ENCODE assay signal across 29 mouse cellular contexts in the genomic region with DNA sequence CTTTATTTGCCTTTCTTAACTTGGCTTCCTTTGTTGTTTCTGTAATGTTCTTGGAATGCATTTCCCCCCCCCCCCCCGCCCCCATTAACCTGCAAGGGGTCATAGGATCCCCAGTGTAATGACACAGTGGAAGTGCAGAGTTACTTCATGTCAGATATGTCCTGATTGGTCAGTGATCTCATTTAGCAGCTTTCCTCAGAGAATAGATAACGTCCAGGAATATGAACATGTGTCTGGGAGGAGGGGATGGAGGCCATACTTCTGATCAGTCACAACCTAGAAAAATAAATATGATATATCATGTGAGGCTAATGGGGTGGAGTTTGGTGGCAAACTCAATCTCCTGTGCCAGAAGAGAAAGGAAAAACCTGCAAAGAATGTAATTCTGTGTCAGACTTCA. TPM values are rescaled to one million over a fixed set of nuclear protein-coding genes. Genes with fewer than 3 reads are reported as not detected.
A peak's percentile ranks its signal among the peaks of the same experiment; 100 is the strongest.
DNase-seq lines count a peak whose midpoint lies in the region; ATAC-seq and TF ChIP-seq lines count a peak whose summit lies in the region.
"Had no signal": no experiment of that assay in that cellular context is flagged by ENCODE, and none has a peak within 500 bp of the region (broad histone marks: within the 10 kb centered on the region; RNA-seq: fewer than 3 reads in every experiment).

No protein-coding gene starts in this region.

- no peaks in the 10 kb centered on the region for H3K27me3 ChIP-seq in limb, embryonic 14.5 days (ENCODE audit: control insufficient read depth, insufficient read depth, low read length)
- no peaks in the 10 kb centered on the region for H3K27me3 ChIP-seq in limb, embryonic 10.5 days (ENCODE audit: low read depth, poor library complexity, severe bottlenecking)
- H3K27me3 ChIP-seq: embryonic facial prominence, embryonic 12.5 days; forebrain, embryonic 12.5 days; forebrain, embryonic 15.5 days; heart, embryonic 13.5 days; hindbrain, embryonic 13.5 days had no signal

- intact Hi-C loops in gastrocnemius, adult 2 months (cut with DNase I), result no loop called here

- H3K4me3 ChIP-seq in gastrocnemius, adult 2 months, result no peak overlapping the region
- no peak overlapping the region for H3K4me3 ChIP-seq in limb, embryonic 14.5 days (replicated peaks; ENCODE audit: low read length)
- H3K4me3 ChIP-seq in limb, embryonic 10.5 days, result no peak overlapping the region
- H3K4me3 ChIP-seq: embryonic facial prominence, embryonic 12.5 days; erythroblast, embryonic 14.5 days; forebrain, embryonic 12.5 days; forebrain, embryonic 15.5 days; heart, embryonic 10.5 days; heart, embryonic 13.5 days; hindbrain, embryonic 10.5 days; hindbrain, embryonic 13.5 days had no signal

- no peaks in the 10 kb centered on the region for H3K4me1 ChIP-seq in limb, embryonic 14.5 days (ENCODE audit: control insufficient read depth, insufficient read depth, low read length)
- H3K4me1 ChIP-seq in limb, embryonic 10.5 days, result peaks cover 14% of the 10 kb centered on the region; the same call in 1 of the 2 replicates
- H3K4me1 ChIP-seq: embryonic facial prominence, embryonic 12.5 days; forebrain, embryonic 12.5 days; forebrain, embryonic 15.5 days; hindbrain, embryonic 13.5 days had no signal

- TF ChIP-seq POLR2A in limb, embryonic 14.5 days (IDR thresholded peaks at IDR 0.05; ENCODE audit: borderline replicate concordance, extremely low read depth, insufficient read depth, insufficient read length), result no peak

- no peak overlapping the region for H3K4me2 ChIP-seq in limb, embryonic 14.5 days (replicated peaks; ENCODE audit: low read depth, low read length, severe bottlenecking)
- H3K4me2 ChIP-seq: embryonic facial prominence, embryonic 12.5 days; forebrain, embryonic 12.5 days; forebrain, embryonic 15.5 days; heart, embryonic 13.5 days; hindbrain, embryonic 13.5 days had no signal

- no peak for TF ChIP-seq CTCF in gastrocnemius, adult 2 months (IDR thresholded peaks at IDR 0.05)

- no peaks in the 10 kb centered on the region for H3K9me3 ChIP-seq in limb, embryonic 14.5 days (ENCODE audit: control insufficient read depth, low read length)
- H3K9me3 ChIP-seq in limb, embryonic 10.5 days (replicated peaks), result no peaks in the 10 kb centered on the region
- H3K9me3 ChIP-seq: embryonic facial prominence, embryonic 12.5 days; forebrain, embryonic 12.5 days; forebrain, embryonic 15.5 days; heart, embryonic 10.5 days; heart, embryonic 13.5 days; hindbrain, embryonic 10.5 days; hindbrain, embryonic 13.5 days had no signal

- DNase-seq in gastrocnemius, adult 2 months, result no peak
- DNase-seq in gastrocnemius, postnatal 25 days, result no peak
- no peak for DNase-seq in limb, embryonic 14.5 days (ENCODE audit: low spot score)
- no peak for DNase-seq in limb, embryonic 10.5 days (ENCODE audit: low spot score)
- DNase-seq in skeletal muscle tissue, adult 2 months (ENCODE audit: low read depth, low spot score), result peak; percentile 59
- DNase-seq in lung, postnatal 14 days, result no peak
- DNase-seq: adrenal gland, adult 8-10 months; adrenal gland, postnatal 25 days; cerebellum, adult 18-20 months; cerebellum, adult 9-10 months; cerebellum, postnatal 14 days; gastrocnemius, postnatal 10 days; heart, adult 18-20 months; heart, postnatal 36 days; kidney, adult 18-20 months had no signal

- H3K27ac ChIP-seq in gastrocnemius, adult 2 months, result peak overlapping the region; percentile 57
- 0 out of 2 replicates have a peak overlapping the region, but pooled peaks have one; percentile 19 for H3K27ac ChIP-seq in limb, embryonic 14.5 days (replicated peaks; ENCODE audit: low read depth, low read length)
- no peak overlapping the region for H3K27ac ChIP-seq in limb, embryonic 10.5 days
- H3K27ac ChIP-seq: embryonic facial prominence, embryonic 12.5 days; forebrain, embryonic 12.5 days; forebrain, embryonic 15.5 days; heart, embryonic 10.5 days; heart, embryonic 13.5 days; hindbrain, embryonic 10.5 days; hindbrain, embryonic 13.5 days had no signal

- H3K9ac ChIP-seq in limb, embryonic 14.5 days (ENCODE audit: low read depth, low read length, severe bottlenecking), result no peak overlapping the region
- H3K9ac ChIP-seq: embryonic facial prominence, embryonic 12.5 days; forebrain, embryonic 12.5 days; forebrain, embryonic 15.5 days; heart, embryonic 13.5 days; hindbrain, embryonic 13.5 days had no signal

- 50% methylated on average over 1 of the region's 2 CpGs for WGBS in limb, embryonic 14.5 days
- WGBS in limb, embryonic 10.5 days, result 50% methylated on average over 2 of the region's 2 CpGs

- ATAC-seq in limb, embryonic 14.5 days (ENCODE audit: low FRiP score, low read depth), result peak; percentile 63
- ATAC-seq: activated CD4-positive, CD25-positive, alpha-beta regulatory T cell, adult 4 months; CD4-positive, CD25-positive, alpha-beta regulatory T cell, adult 4 months; forebrain, embryonic 15.5 days; hindbrain, embryonic 16.5 days; inflammation-experienced regulatory T-cells, adult 6 months; intestine, embryonic 16.5 days had no signal

- peaks cover 31% of the 10 kb centered on the region for H3K36me3 ChIP-seq in limb, embryonic 14.5 days (ENCODE audit: control insufficient read depth, insufficient read depth, low read length)
- peaks cover 40% of the 10 kb centered on the region for H3K36me3 ChIP-seq in limb, embryonic 10.5 days
- H3K36me3 ChIP-seq: forebrain, embryonic 12.5 days; forebrain, embryonic 15.5 days; hindbrain, embryonic 10.5 days; hindbrain, embryonic 13.5 days had no signal

RNA-seq across cellular contexts. Expression of a gene that starts 37.6 kb away (rescaled TPM):
- total RNA-seq in gastrocnemius, adult 2 months (2021), result 10 to 100 TPM; 37.3 to 49.2 TPM
- 10 to 100 TPM; 76.3 to 99.2 TPM for total RNA-seq in gastrocnemius, postnatal 25 days (2021)
- polyA plus RNA-seq in limb, embryonic 14.5 days (2012; rRNA removed), result 143 and 145 TPM in 2 replicates
- 104 and 108 TPM in 2 replicates for polyA plus RNA-seq in limb, embryonic 14.5 days (2014; fragmentation: Nextera tagmentation; extraction: Ambion mirVana)
- polyA plus RNA-seq in limb, embryonic 10.5 days (2016; fragmentation: Nextera tagmentation; extraction: Ambion mirVana), result 46.8 and 58.6 TPM in 2 replicates
- total RNA-seq: MEL had no signal
- polyA plus RNA-seq: activated CD4-positive, CD25-positive, alpha-beta regulatory T cell, adult 4 months; erythroblast, embryonic 14.5 days had no signal
